Mouse (Mus musculus): Measurements from ENCODE around the gene Olfr67.
A peak's percentile ranks its signal among the peaks of the same experiment; 100 is the strongest.
"Not testable (repeated sequence)": the region's sequence is repeated elsewhere in the genome, so short reads cannot be mapped to it uniquely, and the experiment has no call there.

Olfr67 gene

DNA sequence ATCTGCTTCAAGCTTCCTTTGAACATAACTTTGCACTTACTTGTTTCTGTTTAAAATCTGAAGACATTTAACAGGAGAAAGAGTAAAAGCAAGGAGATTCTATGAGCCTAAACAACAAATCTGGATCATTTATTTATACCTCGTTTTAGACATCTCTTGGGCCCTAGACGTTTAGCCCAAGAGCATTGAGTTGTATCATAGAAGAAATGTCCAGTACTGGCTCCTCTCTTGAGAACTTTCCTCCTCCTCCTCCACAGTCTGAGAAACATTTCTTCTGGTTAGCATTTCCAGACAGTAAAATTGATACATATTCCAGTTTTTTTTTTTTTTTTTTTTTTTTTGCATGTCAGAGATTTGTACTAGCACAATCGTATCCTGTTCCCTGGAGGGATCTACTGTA is at the start of gene Olfr67:
Gene Olfr67 (minus strand): TSS at position 101 of the 400 bp plus-strand sequence.
- DNase-seq (ENCODE audit: low read depth, low spot score), result no peak

DNA sequence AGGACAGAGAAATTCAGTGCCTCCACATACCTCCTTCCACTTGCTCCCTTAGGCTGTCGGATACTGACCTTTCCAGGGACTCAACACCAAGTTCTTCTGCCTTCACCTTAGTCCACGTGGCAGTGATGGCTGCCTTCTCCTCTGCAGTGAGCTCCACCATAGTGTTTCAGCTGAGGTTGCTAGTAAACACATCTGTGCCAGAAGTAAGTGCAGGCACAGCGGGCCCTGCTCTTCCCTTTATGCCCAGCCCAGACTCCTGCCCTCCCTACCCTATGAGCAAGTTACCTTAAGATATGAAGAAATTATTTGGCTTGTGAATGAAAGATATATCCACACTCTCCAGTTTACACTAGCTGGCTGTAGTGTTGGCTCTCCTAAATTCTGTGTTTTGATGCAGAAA is 48.6 kb upstream of the Olfr67 start, which contains the start of gene Hbb-bh2:
Gene Hbb-bh2 (minus strand): TSS at position 253 of the 400 bp plus-strand sequence.
- DNase-seq (ENCODE audit: low read depth, low spot score), result no peak

DNA sequence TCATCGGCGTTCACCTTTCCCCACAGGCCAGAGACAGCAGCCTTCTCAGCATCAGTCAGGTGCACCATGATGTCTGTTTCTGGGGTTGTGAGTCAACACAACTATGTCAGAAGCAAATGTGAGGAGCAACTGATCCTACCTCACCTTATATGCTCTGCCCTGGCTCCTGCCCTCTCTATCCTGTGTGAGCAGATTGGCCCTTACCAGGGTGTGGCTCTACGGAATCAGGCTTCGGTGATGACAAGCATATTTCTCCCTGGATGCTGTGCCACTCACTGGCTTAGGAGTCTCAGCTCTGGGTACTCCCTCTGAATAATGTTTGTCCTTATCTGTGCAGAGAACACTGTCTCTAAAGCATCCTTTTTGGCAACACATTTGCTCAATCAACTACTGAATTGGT is 36.2 kb upstream of the Olfr67 start, which contains the start of gene Hbb-bs:
Gene Hbb-bs (minus strand): TSS at position 289 of the 400 bp plus-strand sequence.
- no peak for DNase-seq (ENCODE audit: low read depth, low spot score)

DNA sequence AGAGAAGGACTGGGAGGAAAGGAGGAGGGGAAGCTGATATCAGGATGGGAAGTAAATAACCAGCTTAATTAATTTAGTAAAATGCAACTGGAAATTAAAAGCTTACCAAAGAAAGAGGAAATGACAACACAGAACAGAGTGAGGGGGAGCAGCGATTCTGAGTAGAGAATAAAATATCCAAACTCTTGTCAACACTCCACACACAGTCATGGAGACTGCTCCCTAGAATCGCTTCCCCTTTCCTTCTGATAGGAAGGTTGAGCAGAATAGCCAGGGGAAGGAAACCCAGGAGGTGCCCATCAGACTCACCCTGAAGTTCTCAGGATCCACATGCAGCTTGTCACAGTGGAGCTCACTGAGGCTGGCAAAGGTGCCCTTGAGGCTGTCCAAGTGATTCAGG is 35.5 kb upstream of the Olfr67 start:
- DNase-seq (ENCODE audit: low read depth, low spot score), result not testable (repeated sequence)

- DNase-seq (ENCODE audit: low read depth, low spot score), result no peak
These were observed 34.8 kb upstream of the Olfr67 start for GRCm38 (mm10) chr7:103826255-103826887.

GRCm38 (mm10) chr7:103825536-103826254 is 34.1 kb upstream of the Olfr67 start:
- DNase-seq (ENCODE audit: low read depth, low spot score), result no peak

- DNase-seq (ENCODE audit: low read depth, low spot score), result no peak
These were observed 33.0 kb upstream of the Olfr67 start for GRCm38 (mm10) chr7:103824597-103824996.

- not testable (repeated sequence) for DNase-seq (ENCODE audit: low read depth, low spot score)
These were observed 23.5 kb upstream of the Olfr67 start for GRCm38 (mm10) chr7:103815085-103815484.

DNA sequence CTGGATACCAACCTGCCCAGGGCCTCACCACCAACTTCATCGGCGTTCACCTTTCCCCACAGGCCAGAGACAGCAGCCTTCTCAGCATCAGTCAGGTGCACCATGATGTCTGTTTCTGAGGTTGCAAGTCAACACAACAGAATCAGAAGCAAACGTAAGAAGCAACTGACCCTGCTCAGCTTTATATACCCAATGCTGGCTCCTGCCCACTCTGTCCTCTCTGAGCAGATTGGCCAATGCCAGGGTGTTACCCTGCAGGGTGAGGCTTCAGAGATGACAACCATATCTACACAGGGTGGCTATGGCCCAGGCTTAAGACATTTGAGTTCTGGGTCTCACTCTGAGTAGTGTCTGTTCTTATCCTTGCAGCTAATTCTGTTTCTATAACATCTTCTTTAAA is 22.1 kb upstream of the Olfr67 start, which contains the start of gene Hbb-bt:
Gene Hbb-bt (minus strand): TSS at position 231 of the 400 bp plus-strand sequence.
- no peak for DNase-seq (ENCODE audit: low read depth, low spot score)

- DNase-seq (ENCODE audit: low read depth, low spot score), result not testable (repeated sequence)
These were observed 21.5 kb upstream of the Olfr67 start for GRCm38 (mm10) chr7:103813152-103813551.

GRCm38 (mm10) chr7:103812174-103812573 is 20.6 kb upstream of the Olfr67 start:
- DNase-seq (ENCODE audit: low read depth, low spot score), result no peak

DNA sequence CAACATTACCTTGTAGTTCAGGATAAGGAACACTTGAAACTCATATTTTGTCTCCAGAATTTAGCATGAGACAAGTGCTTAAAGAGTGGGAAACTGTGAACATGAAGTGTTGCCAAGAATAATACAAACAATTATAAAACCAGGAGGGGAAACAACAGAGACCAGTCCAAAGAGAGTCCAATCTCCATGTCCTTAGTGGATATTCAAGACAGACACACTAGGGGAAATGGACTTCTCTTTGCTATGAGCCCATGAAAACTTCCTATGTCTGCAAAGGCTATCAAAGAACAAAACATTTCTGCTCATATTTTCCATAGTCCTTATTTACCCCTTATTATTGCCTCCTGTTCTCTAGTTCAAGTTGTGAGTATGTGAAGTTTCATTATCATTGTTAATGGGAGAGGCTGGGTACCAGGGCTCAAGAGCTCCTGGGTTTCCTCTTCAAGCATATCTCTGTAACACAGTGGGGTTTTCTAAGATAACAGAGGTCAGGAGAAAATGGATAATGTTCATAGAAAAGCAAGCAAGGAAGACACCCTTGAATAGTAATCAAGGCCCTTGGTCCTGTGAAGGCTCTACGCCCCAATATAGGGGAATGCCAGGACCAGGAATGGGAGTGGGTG is 19.7 kb upstream of the Olfr67 start:
- no peak for DNase-seq (ENCODE audit: low read depth, low spot score)

GRCm38 (mm10) chr7:103810746-103811145 is 19.1 kb upstream of the Olfr67 start:
- DNase-seq (ENCODE audit: low read depth, low spot score), result no peak

GRCm38 (mm10) chr7:103810296-103810695 is 18.7 kb upstream of the Olfr67 start:
- DNase-seq (ENCODE audit: low read depth, low spot score), result no peak

DNA sequence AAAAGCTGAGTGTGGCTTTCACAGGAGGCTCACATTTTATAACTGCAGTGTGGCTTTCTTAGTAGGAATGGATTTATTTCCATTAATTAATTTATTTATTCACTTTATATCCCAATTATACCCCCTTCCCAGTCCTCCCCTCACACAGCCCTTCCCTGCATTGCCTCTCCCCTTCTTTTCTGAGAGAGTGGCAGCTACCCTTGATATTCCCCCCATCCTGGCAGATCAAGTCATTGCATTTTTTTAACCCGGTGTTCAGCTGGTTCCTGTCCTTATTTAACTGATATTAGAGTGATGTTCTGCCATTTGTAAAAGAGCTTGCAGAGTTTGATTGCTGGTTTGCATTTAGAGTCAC is 18.2 kb upstream of the Olfr67 start:
- no peak for DNase-seq (ENCODE audit: low read depth, low spot score)

DNA sequence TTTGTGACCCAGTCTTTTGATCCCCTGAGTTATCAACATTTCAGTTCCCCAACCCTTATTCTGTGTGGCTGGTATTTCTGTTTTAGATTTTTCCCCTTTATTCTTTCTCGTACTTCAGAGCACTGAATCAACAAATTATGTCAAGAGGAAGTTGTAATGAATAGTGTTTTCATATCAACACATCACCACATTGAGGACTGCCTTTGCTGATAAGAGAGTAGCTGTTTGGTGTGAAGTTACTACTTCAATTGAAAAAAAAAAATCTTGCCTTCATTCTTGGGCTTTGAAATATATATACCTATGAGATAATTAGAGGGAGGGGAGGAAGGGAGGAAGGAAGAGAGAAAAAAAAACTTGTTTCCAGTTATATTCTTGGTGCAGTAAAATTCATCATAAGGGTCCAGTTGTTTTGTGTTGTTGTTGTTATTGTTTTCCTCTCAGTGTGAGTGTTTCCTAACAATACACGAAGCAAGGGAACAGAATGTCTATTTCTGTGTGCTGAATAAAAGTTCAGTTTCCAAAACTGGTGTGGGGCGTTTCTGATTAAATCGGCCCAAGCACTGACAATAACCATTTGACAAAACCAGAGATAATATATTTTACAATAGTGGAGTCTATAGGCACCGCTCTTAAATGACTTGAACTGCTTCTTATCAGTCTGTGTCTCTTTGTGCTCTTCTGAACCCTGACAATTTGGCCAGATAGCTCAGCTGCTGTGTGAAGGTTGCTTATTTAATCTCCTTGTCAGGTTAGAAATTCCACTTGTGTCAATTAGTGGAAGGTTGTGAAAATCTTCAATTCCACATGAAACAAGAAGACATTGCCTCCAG is 17.6 kb upstream of the Olfr67 start:
- no peak for DNase-seq (ENCODE audit: low read depth, low spot score)

DNA sequence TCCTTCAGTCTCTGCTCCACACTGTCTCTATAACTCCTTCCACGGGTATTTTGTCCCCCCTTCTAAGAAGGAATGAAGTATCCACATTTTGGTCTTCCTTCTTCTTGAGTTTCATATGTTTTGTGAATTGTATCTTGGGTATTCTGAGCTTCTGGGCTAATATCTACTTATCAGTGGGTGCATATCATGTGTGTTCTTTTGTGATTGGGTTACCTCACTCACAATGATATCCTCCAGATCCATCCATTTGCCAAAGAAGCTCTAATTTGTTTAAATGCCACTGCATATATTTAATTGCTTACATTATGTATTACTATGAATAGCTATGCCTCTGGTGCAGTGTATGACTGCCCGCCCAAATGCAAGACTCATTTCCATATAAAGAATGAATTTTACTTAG is 16.5 kb upstream of the Olfr67 start:
- DNase-seq (ENCODE audit: low read depth, low spot score), result not testable (repeated sequence)

- peak; percentile 18 for DNase-seq (ENCODE audit: low read depth, low spot score)
These were observed 15.2 kb upstream of the Olfr67 start for GRCm38 (mm10) chr7:103806856-103807255.

DNA sequence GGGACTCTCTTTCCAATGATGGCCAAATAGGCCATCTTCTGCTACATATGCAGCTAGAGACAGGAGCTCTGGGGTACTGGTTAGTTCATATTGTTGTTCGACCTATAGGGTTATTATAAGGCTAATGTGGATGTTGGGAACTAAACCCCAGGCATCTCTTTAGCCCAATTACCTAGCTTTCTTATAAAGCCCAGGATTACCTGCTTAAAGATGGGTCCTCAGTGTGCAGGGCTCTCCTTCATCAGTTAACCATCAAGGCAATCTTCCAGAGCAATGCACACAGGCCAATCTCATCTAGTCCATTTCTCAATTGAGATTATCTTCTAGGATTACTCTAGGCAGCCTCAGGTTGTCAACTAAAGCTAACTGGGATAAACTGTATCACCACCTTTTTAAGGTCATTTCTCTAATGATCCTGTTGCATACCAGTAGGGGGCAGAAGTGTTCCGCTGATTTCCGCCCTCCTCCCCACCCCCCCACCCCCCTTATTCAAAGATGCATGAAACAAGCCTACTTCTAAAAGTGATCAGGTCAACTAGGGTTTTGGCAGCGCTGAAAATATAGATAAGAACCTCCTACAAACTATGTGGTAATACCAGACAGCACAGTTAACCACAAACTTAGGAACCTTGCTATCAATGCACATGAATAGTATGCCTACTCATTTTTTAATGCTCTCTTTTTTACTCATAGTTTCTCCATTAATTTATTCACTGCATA is 1.2 kb upstream of the Olfr67 start:
- DNase-seq (ENCODE audit: low read depth, low spot score), result no peak

DNA sequence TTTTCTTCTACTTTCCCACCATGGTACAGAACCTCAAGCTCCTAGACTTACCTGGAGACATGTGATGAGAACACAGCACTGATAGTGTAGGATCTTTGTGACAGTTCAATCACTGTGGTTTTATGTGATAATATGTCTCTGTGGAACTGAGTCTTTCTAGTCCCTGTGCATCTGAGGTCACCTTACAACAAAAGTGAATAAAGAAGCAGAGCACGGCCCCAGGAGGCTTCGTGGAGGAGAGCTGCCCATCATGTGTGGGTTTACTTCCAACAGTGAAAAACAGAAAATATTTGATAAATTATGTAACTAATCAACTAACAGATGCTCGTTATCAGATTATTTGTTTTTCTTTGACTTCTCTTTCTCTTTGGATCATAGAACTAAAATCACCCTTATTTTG is 12.0 kb downstream of the Olfr67 start, which contains the start of gene Olfr68:
Gene Olfr68 (minus strand): TSS at position 101 of the 400 bp plus-strand sequence.
- DNase-seq (ENCODE audit: low read depth, low spot score), result no peak

DNA sequence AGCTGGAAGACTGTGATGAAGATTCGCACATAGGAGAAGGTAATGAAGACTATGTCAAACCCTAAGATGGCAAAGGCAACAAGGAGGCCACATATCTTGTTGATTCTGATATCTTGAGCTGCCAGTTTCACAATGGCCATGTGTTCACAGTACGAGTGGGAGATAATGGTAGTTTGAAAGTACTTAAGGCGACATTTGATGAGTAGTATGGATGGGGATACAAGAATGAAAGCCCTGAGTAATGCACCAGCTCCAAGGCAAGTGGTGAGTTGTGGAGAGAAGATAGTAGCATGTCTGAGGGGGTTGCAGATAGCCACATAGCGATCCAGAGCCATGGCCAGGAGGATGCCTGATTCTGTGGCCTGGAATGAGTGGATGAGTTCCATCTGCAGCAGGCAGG is 14.0 kb downstream of the Olfr67 start:
- DNase-seq (ENCODE audit: low read depth, low spot score), result not testable (repeated sequence)

Measured in CD4-positive helper T cell, adult 2 months (primary cell).